Mouse (Mus musculus) gastrocnemius, postnatal 10 days (tissue): ENCODE results near the gene Klhl34. TPM values are rescaled to one million over a fixed set of nuclear protein-coding genes. Genes with fewer than 3 reads are reported as not detected.
A peak's percentile ranks its signal among the peaks of the same experiment; 100 is the strongest.

ENCODE experiments used
- DNase-seq: peaks from one replicate; pipeline ENCODE4 v3.0.0; 2021; ENCODE audit warnings: mixed read lengths
- long read RNA-seq, 2 experiments: library from polyadenylated mRNA; stranded (forward); transcript quantifications; one replicate each; pipeline ENCODE4 v2.0.0; 2021
- total RNA-seq, 2 experiments: library from RNA; stranded (reverse); gene quantifications; 2 replicates each; pipeline ENCODE4 v1.2.3; 2021

Gene Klhl34
- 1 to 10 TPM; 4.5 to 5.9 TPM for total RNA-seq
- long read RNA-seq, experiment 1, transcript Klhl34-201 (1 exons, 1,935 nt) = major isoform, 11 of 11 reads
- long read RNA-seq, experiment 1, partial matches to known transcripts = 0 of 11 reads
- long read RNA-seq, experiment 1, other reads (novel, unspliced or antisense) = 0 of 11 reads
- long read RNA-seq, experiment 2, partial matches to known transcripts = 0 of 4 reads
- long read RNA-seq, experiment 2, other reads (novel, unspliced or antisense) = 0 of 4 reads

DNA sequence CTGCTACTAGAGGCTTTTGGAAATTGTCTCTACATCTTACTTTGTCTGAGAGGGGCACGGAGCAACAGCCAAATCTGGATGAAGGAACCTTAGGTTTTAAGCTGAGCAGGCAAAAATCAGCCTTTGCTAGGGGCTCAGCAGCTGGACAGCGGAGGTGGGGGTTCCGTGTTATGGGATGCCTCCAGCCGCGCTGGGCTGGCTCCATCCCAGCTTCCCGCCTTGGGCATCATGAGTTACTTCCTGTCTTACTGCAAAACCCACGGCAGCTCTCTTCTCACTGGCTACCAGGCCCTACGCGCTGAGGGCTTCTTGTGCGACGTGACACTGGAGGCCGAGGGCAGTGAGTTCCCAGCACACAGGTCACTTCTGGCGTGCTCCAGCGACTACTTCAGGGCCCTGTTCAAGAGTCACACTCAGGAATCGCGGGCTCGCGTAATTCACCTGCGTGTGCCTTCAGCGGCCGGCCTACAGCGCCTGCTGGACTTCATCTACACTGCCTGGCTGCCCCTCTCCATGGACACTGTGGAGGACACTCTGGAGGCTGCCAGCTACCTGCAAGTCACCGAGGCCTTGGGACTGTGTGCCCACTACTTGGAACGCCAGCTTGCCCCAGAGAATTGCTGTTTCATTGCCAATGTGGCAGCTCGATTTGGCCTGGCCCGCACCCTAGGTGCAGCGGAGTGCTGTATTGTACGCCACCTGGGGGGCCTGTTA, at the start of gene Klhl34:
TSS of gene Klhl34 (plus strand) at position 229 of the 714 bp plus-strand sequence.
- peak; percentile 8 for DNase-seq

DNA sequence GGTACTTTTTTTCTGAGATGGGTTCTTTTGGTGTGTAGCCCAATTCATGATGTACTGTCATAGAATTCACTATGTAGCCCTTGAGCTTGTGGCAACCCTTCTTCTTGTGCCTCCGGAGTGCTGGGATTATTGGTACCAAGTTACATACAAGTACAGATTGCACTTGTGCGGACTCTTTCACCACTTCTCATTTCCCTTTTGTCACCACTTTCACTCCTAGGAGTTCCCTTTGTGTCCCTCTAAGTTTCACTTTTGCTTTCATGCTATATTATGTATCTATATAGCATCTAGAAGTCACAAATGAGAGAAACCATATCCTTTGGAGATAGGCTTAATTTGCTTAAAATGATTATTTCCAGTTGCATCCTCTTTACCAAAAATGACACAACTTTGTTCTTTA, 16.6 kb upstream of the Klhl34 start:
- DNase-seq = no peak

DNA sequence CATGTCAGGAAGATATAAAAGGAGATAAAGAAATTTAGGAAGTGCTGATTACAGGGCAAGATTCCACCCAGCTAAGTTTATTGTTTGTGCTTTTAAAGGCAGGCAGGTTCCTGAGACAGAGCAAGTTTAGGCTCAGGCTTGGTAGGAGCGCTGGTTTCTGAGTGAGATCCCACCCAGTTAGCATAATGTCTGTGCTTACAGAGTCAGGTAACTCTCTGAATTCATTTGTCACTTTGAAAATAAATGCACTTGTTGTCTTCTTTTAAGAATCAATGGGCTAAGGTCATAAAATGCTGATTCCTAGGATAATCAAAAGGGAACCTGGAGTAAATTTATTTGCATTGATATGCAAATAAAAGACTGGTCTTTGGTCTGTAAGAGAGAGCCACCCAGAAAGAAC, 8.5 kb upstream of the Klhl34 start:
- no peak for DNase-seq

DNA sequence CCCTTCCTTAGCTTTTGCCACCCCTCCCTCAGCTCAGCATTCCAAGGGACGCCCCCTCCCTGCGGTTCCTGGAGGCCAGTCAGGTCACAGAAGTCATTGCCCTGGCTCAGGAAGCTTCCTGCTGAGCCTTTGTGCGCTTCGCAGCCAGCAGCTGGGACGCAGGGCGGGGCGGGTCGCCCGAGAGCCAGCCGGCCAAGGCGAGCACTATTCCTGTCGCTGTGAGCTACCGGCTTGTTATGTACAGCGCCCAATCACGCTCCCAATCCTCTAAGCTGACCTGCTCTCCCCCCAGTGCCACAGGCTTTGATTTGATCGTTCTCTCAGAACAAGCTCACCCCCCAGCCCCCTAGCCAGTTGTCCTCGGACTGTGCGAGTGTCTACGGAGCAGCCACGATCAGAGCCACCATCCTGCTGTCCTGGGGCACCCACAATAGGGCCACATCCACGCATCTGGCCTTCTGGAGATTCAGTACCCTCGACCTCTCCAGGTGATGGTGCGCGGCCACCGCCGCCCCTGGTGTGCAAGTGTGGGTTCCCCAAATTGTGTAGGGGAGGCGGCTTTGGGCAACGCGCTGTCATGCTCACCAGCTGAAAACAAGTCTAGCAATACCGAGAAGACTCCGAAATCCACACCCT, 546 bp upstream of the Klhl34 start:
- DNase-seq = peak; percentile 34

DNA sequence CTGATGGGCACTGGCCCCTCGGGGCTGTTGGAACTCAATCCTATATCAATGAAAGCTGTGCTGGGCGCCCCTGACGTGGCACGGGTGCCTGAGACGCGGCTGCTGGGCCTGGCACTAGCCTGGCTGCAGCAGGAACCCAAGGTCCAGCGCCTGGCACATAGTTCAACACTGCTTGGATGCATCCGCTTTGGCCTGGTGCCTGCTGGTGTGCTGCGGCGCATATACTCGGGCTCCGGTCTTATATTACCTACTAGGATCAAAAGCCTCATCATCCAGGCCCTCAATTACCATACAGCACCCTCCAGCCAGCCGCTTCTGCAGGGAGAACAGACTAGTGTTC, 656 bp downstream of the Klhl34 start:
- no peak for DNase-seq

DNA sequence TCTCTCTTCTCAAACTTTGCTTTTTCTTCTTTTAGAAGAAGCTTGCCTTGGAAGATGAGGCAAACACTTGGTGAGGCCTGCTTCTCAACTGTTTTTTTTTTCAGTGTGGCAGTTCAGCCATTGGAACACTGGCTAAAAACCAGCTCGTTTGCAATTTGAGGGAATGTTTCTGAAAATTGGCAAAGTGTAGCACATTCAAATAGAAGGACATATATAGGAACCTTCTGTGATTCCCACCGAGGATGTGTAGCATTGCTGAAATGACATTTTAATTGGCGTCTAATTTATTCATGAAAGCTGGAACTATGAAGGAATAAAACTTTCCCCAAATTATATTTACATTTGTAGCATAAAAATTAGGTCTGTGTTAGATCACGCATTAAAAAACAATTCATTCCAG, 11.7 kb downstream of the Klhl34 start:
- no peak for DNase-seq

Other genes starting within 250 kb of the Klhl34 start
- gene Yy2, start 249.4 kb upstream of the Klhl34 start, total RNA-seq = under 1 TPM in 1 of 2 experiments, not detected in 1; 0.45 TPM
- gene Mbtps2, start 219.7 kb upstream of the Klhl34 start, total RNA-seq = 10 to 100 TPM; 17.1 to 17.6 TPM
- gene Smpx, start 119.5 kb upstream of the Klhl34 start, total RNA-seq = 100 to 1,000 TPM; 518 to 571 TPM
- under 1 TPM; 0.56 to 0.84 TPM for gene Cnksr2, start 224.9 kb downstream of the Klhl34 start, total RNA-seq